Mouse (Mus musculus) right cerebral cortex, postnatal 36 days (tissue): Measurements from ENCODE around the gene Ldlrad3.

Experiments used
- DNase-seq, 2 experiments: peaks; one replicate each; pipeline ENCODE4 v3.0.0; 2022; ENCODE audit warnings: low spot score in 2 of 2, mixed read lengths in 1 of 2

The Ldlrad3 gene

GRCm38 (mm10) chr2:101906379-101906690 is 279.9 kb downstream of the Ldlrad3 start:
- no peak for DNase-seq

GRCm38 (mm10) chr2:101905534-101906378 is 280.4 kb downstream of the Ldlrad3 start:
- peak; percentile 69 to 78 for DNase-seq

GRCm38 (mm10) chr2:101902196-101902595 is 284.0 kb downstream of the Ldlrad3 start:
- DNase-seq, result no peak
